Mouse (Mus musculus) brain, embryonic 14.5 days (tissue): ENCODE results near the gene Serpinb3c. TPM values are rescaled to one million over a fixed set of nuclear protein-coding genes. Genes with fewer than 3 reads are reported as not detected.
"Not testable (repeated sequence)": the region's sequence is repeated elsewhere in the genome, so short reads cannot be mapped to it uniquely, and the experiment has no call there.

ENCODE experiments used
- DNase-seq: peaks from one replicate; pipeline ENCODE4 v3.0.0-alpha.2; 2011; ENCODE audit warnings: low read depth
- CTCF ChIP-seq: fragments of 200-500 bp; IDR thresholded peaks from 2 replicates; pipeline ENCODE4 v1.5.1; 2012; ENCODE audit warnings: inconsistent platforms, mild to moderate bottlenecking, moderate library complexity, borderline replicate concordance; ENCODE audit not compliant: insufficient read depth, insufficient read length; ENCODE audit errors: extremely low read depth
- polyA plus RNA-seq: library from polyadenylated mRNA; depleted of rRNA; stranded (reverse); fragments of >200 nt; gene quantifications from 2 replicates; pipeline ENCODE4 v1.2.3, GENCODE M21; 2012; rRNA removed

Serpinb3c gene
- polyA plus RNA-seq = 0.19 and 0.33 TPM in 2 replicates

GRCm38 (mm10) chr1:107278261-107278660 lies at the start of gene Serpinb3c, which contains the start of gene Serpinb3b:
Serpinb3c (minus strand) TSS chr1:107278371.
Serpinb3b (minus strand) TSS chr1:107278361.
- not testable (repeated sequence) for DNase-seq

DNA sequence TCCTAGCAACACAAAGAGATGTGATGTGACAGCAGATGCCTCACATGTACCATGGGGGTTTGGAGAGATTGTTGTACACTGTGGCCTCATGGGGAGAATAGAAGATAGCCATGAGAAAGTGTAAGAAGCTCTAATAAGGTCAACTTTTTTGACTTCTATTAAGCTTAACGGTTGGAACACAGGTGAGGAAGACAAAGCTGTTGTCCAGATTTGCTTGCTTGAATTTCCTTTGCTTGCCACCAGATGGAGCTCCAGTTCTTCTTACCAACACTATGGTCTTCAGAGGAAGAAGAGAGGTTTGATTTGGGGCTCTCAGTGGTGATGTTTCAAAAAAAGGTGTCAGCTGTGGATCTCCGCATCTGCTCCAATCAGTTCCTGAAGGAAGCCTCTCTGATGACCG lies 35.0 kb downstream of the Serpinb3c start:
- DNase-seq = peak; percentile 6
- peak; percentile 49; the same call in 1 of the 2 replicates for TF ChIP-seq CTCF

Other genes with a start within 250 kb of the Serpinb3c start
- gene Serpinb3a, start 226.1 kb downstream of the Serpinb3c start, polyA plus RNA-seq = 0.39 TPM in 1 of 2 replicates, not detected in the other
- not detected in 2 replicates for gene Serpinb3d, start 194.9 kb downstream of the Serpinb3c start, polyA plus RNA-seq
- 0.06 TPM in 1 of 2 replicates, not detected in the other for gene Serpinb3b, start within 50 bp of the Serpinb3c start, polyA plus RNA-seq
- gene Serpinb11, start 82.8 kb upstream of the Serpinb3c start, polyA plus RNA-seq = not detected in 2 replicates
- gene Serpinb7, start 121.3 kb upstream of the Serpinb3c start, polyA plus RNA-seq = 0.14 and 0.59 TPM in 2 replicates
- 0.16 and 0.40 TPM in 2 replicates for gene Serpinb2, start 233.1 kb upstream of the Serpinb3c start, polyA plus RNA-seq